Comparison of ENCODE assay signal across 31 mouse cellular contexts in the genomic region with DNA sequence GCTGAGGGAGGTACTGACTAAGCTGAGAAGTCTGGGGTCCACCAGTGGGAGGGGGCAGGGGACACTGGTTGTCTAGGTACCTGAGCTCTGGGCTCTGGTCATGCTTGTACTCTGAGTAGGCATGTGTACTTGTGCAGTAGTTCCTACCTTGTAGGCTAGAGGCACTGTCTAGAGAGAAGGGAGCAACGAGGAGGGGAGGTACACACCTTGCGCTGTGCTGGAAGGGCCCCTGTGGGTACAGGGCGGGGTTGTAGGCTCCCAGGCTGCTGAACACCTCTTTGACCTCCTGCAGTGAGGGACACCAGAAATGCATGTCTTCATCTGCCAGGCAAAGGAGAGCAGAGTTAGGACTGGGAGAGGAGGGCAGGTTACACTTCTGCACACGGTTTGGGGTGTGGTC. TPM values are rescaled to one million over a fixed set of nuclear protein-coding genes. Genes with fewer than 3 reads are reported as not detected.
DNase-seq lines count a peak whose midpoint lies in the region; ATAC-seq and TF ChIP-seq lines count a peak whose summit lies in the region.
"Had no signal": no experiment of that assay in that cellular context is flagged by ENCODE, and none has a peak within 500 bp of the region (broad histone marks: within the 10 kb centered on the region; RNA-seq: fewer than 3 reads in every experiment).

No protein-coding gene starts in this region.

- H3K27me3 ChIP-seq in megakaryocyte, embryonic 14.5 days (replicated peaks), result peaks cover 80% of the 10 kb centered on the region
- H3K27me3 ChIP-seq in embryonic facial prominence, embryonic 14.5 days (replicated peaks; ENCODE audit: control insufficient read depth, insufficient read depth, low read length), result no peaks in the 10 kb centered on the region
- no peaks in the 10 kb centered on the region for H3K27me3 ChIP-seq in intestine, embryonic 16.5 days (replicated peaks; ENCODE audit: control insufficient read depth, insufficient read depth, low read length)
- no peaks in the 10 kb centered on the region for H3K27me3 ChIP-seq in stomach, postnatal 0 days (ENCODE audit: control insufficient read depth, insufficient read depth, low read length)
- H3K27me3 ChIP-seq in heart, embryonic 12.5 days (replicated peaks), result no peaks in the 10 kb centered on the region
- H3K27me3 ChIP-seq: hindbrain, embryonic 15.5 days; neural tube, embryonic 12.5 days had no signal

- WGBS in embryonic facial prominence, embryonic 14.5 days, result 49% methylated on average over 4 of the region's 4 CpGs
- WGBS in intestine, embryonic 16.5 days, result 62% methylated on average over 4 of the region's 4 CpGs
- WGBS in stomach, postnatal 0 days, result 53% methylated on average over 4 of the region's 4 CpGs
- 76% methylated on average over 4 of the region's 4 CpGs for WGBS in heart, embryonic 12.5 days

- H3K9ac ChIP-seq in embryonic facial prominence, embryonic 14.5 days (ENCODE audit: low read depth, low read length), result no peak overlapping the region
- no peak overlapping the region for H3K9ac ChIP-seq in intestine, embryonic 16.5 days (ENCODE audit: low read depth, low read length)
- H3K9ac ChIP-seq in stomach, postnatal 0 days (ENCODE audit: low read length), result no peak overlapping the region
- H3K9ac ChIP-seq in heart, embryonic 12.5 days, result no peak overlapping the region
- H3K9ac ChIP-seq: hindbrain, embryonic 15.5 days; liver, embryonic 14.5 days; neural tube, embryonic 12.5 days had no signal

- no peak for DNase-seq in embryonic facial prominence, embryonic 14.5 days (ENCODE audit: low spot score)
- peak; percentile 53 for DNase-seq in stomach, postnatal 0 days (ENCODE audit: low spot score)
- DNase-seq in spleen, postnatal 36 days (ENCODE audit: low spot score in 2 of 2), result no peak
- DNase-seq: adrenal gland, adult 2 months; adrenal gland, postnatal 36 days; cerebellum, adult 2 months; cerebellum, postnatal 14 days; gastrocnemius, adult 2 months; heart, postnatal 14 days; kidney, adult 9 months; kidney, postnatal 10 days; layer of hippocampus, adult 9-11 months; liver; lung, adult 2 months; lung, postnatal 4 days had no signal

- H3K9me3 ChIP-seq in megakaryocyte, embryonic 14.5 days, result no peaks in the 10 kb centered on the region
- no peaks in the 10 kb centered on the region for H3K9me3 ChIP-seq in embryonic facial prominence, embryonic 14.5 days (ENCODE audit: control insufficient read depth, low read length)
- no peaks in the 10 kb centered on the region for H3K9me3 ChIP-seq in intestine, embryonic 16.5 days (ENCODE audit: control insufficient read depth, low read length)
- H3K9me3 ChIP-seq in stomach, postnatal 0 days (ENCODE audit: control insufficient read depth, low read length), result no peaks in the 10 kb centered on the region
- no peaks in the 10 kb centered on the region for H3K9me3 ChIP-seq in heart, embryonic 12.5 days (replicated peaks)
- H3K9me3 ChIP-seq: hindbrain, embryonic 10.5 days; hindbrain, embryonic 15.5 days; midbrain, embryonic 10.5 days; neural tube, embryonic 12.5 days had no signal

- H3K4me1 ChIP-seq in megakaryocyte, embryonic 14.5 days, result peaks cover 18% of the 10 kb centered on the region; the same call in 1 of the 2 replicates
- H3K4me1 ChIP-seq in embryonic facial prominence, embryonic 14.5 days (ENCODE audit: control insufficient read depth, insufficient read depth, low read length), result peaks cover 14% of the 10 kb centered on the region; the same call in 1 of the 2 replicates
- H3K4me1 ChIP-seq in intestine, embryonic 16.5 days (ENCODE audit: control insufficient read depth, insufficient read depth, low read length), result peaks cover 21% of the 10 kb centered on the region
- peaks cover 13% of the 10 kb centered on the region for H3K4me1 ChIP-seq in stomach, postnatal 0 days (replicated peaks; ENCODE audit: control insufficient read depth, insufficient read depth)
- H3K4me1 ChIP-seq in heart, embryonic 12.5 days (replicated peaks), result peaks cover 24% of the 10 kb centered on the region

- no peak for TF ChIP-seq EP300 in stomach, postnatal 0 days (optimal IDR thresholded peaks at IDR 0.05)

- 0 out of 2 replicates have a peak overlapping the region, but pooled peaks have one; percentile 4 for H3K27ac ChIP-seq in embryonic facial prominence, embryonic 14.5 days (replicated peaks; ENCODE audit: low read depth, low read length)
- no peak overlapping the region for H3K27ac ChIP-seq in intestine, embryonic 16.5 days (ENCODE audit: low read length)
- H3K27ac ChIP-seq in stomach, postnatal 0 days (replicated peaks), result peak overlapping the region; percentile 82
- H3K27ac ChIP-seq in heart, embryonic 12.5 days (ENCODE audit: poor library complexity, severe bottlenecking), result no peak overlapping the region
- H3K27ac ChIP-seq: gastrocnemius, adult 2 months; hindbrain, embryonic 10.5 days; hindbrain, embryonic 15.5 days; liver, embryonic 14.5 days; midbrain, embryonic 10.5 days; neural tube, embryonic 12.5 days had no signal

- H3K4me2 ChIP-seq in embryonic facial prominence, embryonic 14.5 days (ENCODE audit: low read depth, low read length), result no peak overlapping the region
- no peak overlapping the region for H3K4me2 ChIP-seq in intestine, embryonic 16.5 days (ENCODE audit: low read depth, low read length)
- no peak overlapping the region for H3K4me2 ChIP-seq in stomach, postnatal 0 days (replicated peaks; ENCODE audit: low read depth)
- no peak overlapping the region for H3K4me2 ChIP-seq in heart, embryonic 12.5 days
- H3K4me2 ChIP-seq: hindbrain, embryonic 15.5 days; neural tube, embryonic 12.5 days had no signal

- H3K4me3 ChIP-seq in megakaryocyte, embryonic 14.5 days (replicated peaks), result peak overlapping the region; percentile 5
- H3K4me3 ChIP-seq in embryonic facial prominence, embryonic 14.5 days (ENCODE audit: low read depth, low read length), result no peak overlapping the region
- H3K4me3 ChIP-seq in intestine, embryonic 16.5 days (ENCODE audit: low read length), result no peak overlapping the region
- no peak overlapping the region for H3K4me3 ChIP-seq in stomach, postnatal 0 days (ENCODE audit: low read depth, low read length)
- H3K4me3 ChIP-seq in heart, embryonic 12.5 days, result no peak overlapping the region
- H3K4me3 ChIP-seq: erythroblast, embryonic 14.5 days; gastrocnemius, adult 2 months; hindbrain, embryonic 10.5 days; hindbrain, embryonic 15.5 days; midbrain, embryonic 10.5 days; myocyte; neural tube, embryonic 12.5 days had no signal

- no peaks in the 10 kb centered on the region for H3K36me3 ChIP-seq in megakaryocyte, embryonic 14.5 days (replicated peaks; ENCODE audit: low read length)
- H3K36me3 ChIP-seq in embryonic facial prominence, embryonic 14.5 days (ENCODE audit: control insufficient read depth, insufficient read depth, low read length), result no peaks in the 10 kb centered on the region
- H3K36me3 ChIP-seq in intestine, embryonic 16.5 days (ENCODE audit: control insufficient read depth, insufficient read depth, low read length), result no peaks in the 10 kb centered on the region
- H3K36me3 ChIP-seq in stomach, postnatal 0 days (ENCODE audit: control insufficient read depth, insufficient read depth, low read length), result no peaks in the 10 kb centered on the region
- H3K36me3 ChIP-seq in heart, embryonic 12.5 days, result no peaks in the 10 kb centered on the region
- H3K36me3 ChIP-seq: hindbrain, embryonic 10.5 days; hindbrain, embryonic 15.5 days; midbrain, embryonic 10.5 days; neural tube, embryonic 12.5 days had no signal

- peak; percentile 43; the same call in 1 of the 2 replicates for TF ChIP-seq CTCF in stomach, postnatal 0 days (IDR thresholded peaks at IDR 0.05; ENCODE audit: low read depth)

- no peak for ATAC-seq in megakaryocyte, adult 5-6 weeks (ENCODE audit: poor library complexity, severe bottlenecking)
- no peak for ATAC-seq in embryonic facial prominence, embryonic 14.5 days (ENCODE audit: low read depth)
- peak; percentile 71 for ATAC-seq in intestine, embryonic 16.5 days
- peak; percentile 78 for ATAC-seq in stomach, postnatal 0 days (ENCODE audit: low FRiP score, low TSS enrichment)
- no peak for ATAC-seq in heart, embryonic 12.5 days (ENCODE audit: insufficient number of reproducible peaks, low FRiP score)
- ATAC-seq: activated CD4-positive, CD25-positive, alpha-beta regulatory T cell, adult 4 months; CD4-positive, CD25-positive, alpha-beta regulatory T cell, adult 4 months; forebrain, embryonic 16.5 days; inflammation-experienced regulatory T-cells, adult 6 months; midbrain, embryonic 16.5 days had no signal

RNA-seq across cellular contexts. Expression of a gene that starts 50.1 kb away (rescaled TPM):
- 1.3 TPM in 1 of 2 replicates, not detected in the other for polyA plus RNA-seq in megakaryocyte, embryonic 14.5 days (2012; ENCODE audit: insufficient read depth, low replicate concordance)
- total RNA-seq in megakaryocyte, adult 5-6 weeks (2015), result 1.5 and 2.1 TPM in 2 replicates
- 1.8 and 3.6 TPM in 2 replicates for total RNA-seq in megakaryocyte, adult 5-6 weeks (2017)
- 2.3 and 3.8 TPM in 2 replicates for polyA plus RNA-seq in embryonic facial prominence, embryonic 14.5 days (2014; fragmentation: Nextera tagmentation; extraction: Ambion mirVana)
- 7.4 and 7.9 TPM in 2 replicates for polyA plus RNA-seq in intestine, embryonic 16.5 days (2015; fragmentation: Nextera tagmentation; extraction: Ambion mirVana)
- polyA plus RNA-seq in stomach, postnatal 0 days (2015; fragmentation: Nextera tagmentation; extraction: Ambion mirVana), result 5.0 and 5.1 TPM in 2 replicates
- polyA plus RNA-seq in heart, embryonic 12.5 days (2016; fragmentation: Nextera tagmentation; extraction: Ambion mirVana), result 11.9 and 13.3 TPM in 2 replicates

Comparison
In these comparisons a context has a peak if more than half of its experiments do, and no peak if none do; other contexts are left out.
1. ATAC-seq: peak in intestine, embryonic 16.5 days (single experiment) and stomach, postnatal 0 days (single experiment); none in megakaryocyte, adult 5-6 weeks (single experiment), embryonic facial prominence, embryonic 14.5 days (single experiment) and heart, embryonic 12.5 days (single experiment).
2. H3K27ac ChIP-seq: peak in embryonic facial prominence, embryonic 14.5 days (single experiment) and stomach, postnatal 0 days (single experiment); none in intestine, embryonic 16.5 days (single experiment) and heart, embryonic 12.5 days (single experiment).